Mouse (Mus musculus) hindbrain, postnatal 0 days (tissue): ENCODE results near the gene Megf6. TPM values are rescaled to one million over a fixed set of nuclear protein-coding genes. Genes with fewer than 3 reads are reported as not detected.

Source experiments
- ATAC-seq: fragments of 200-750 bp; cut with Nextera tagmentation; 2 replicates; pipeline ENCODE4 v1.8.0; 2017; ENCODE audit warnings: mild to moderate bottlenecking, moderate TSS enrichment, moderate library complexity
- DNase-seq: peaks from one replicate; pipeline ENCODE4 v3.0.0-alpha.2; 2015; ENCODE audit warnings: low spot score
- H3K27ac ChIP-seq: fragments of 300-500 bp; sonication (generic); 2 replicates; pipeline ENCODE4 v1.5.1; 2014; ENCODE audit warnings: mild to moderate bottlenecking
- H3K27me3 ChIP-seq: fragments of 300-500 bp; sonication (generic); 2 replicates; pipeline ENCODE4 v1.6.1; 2014; ENCODE audit warnings: low read length, mixed read lengths; ENCODE audit not compliant: insufficient read depth
- H3K36me3 ChIP-seq: fragments of 300-500 bp; sonication (generic); 2 replicates; pipeline ENCODE4 v1.6.1; 2014; ENCODE audit warnings: low read length, mixed read lengths; ENCODE audit not compliant: insufficient read depth
- H3K4me1 ChIP-seq: fragments of 300-500 bp; sonication (generic); 2 replicates; pipeline ENCODE4 v1.6.1; 2014; ENCODE audit warnings: antibody characterized with exemption, low read length, mixed read lengths; ENCODE audit not compliant: insufficient read depth
- H3K4me2 ChIP-seq: fragments of 300-500 bp; sonication (generic); 2 replicates; pipeline ENCODE4 v1.6.1; 2014; ENCODE audit warnings: low read depth, mild to moderate bottlenecking, low read length, moderate library complexity, mixed read lengths
- H3K4me3 ChIP-seq: fragments of 300-500 bp; sonication (generic); 2 replicates; pipeline ENCODE4 v1.5.1; 2014; ENCODE audit warnings: low read length
- H3K9ac ChIP-seq: fragments of 300-500 bp; sonication (generic); replicated peaks from 2 replicates; pipeline ENCODE4 v1.6.1; 2014; ENCODE audit warnings: mild to moderate bottlenecking, low read length, moderate library complexity, mixed read lengths
- H3K9me3 ChIP-seq: fragments of 300-500 bp; sonication (generic); 2 replicates; pipeline ENCODE4 v1.6.1; 2016; ENCODE audit warnings: low read length, mixed read lengths
- CTCF ChIP-seq: IDR thresholded peaks from 2 replicates; pipeline ENCODE4 v1.5.1; 2016; ENCODE audit warnings: antibody characterized with exemption, control low read depth, low read depth
- WGBS: fragments of 180-500 bp; shearing (Covaris S2); extraction: QIAGEN DNeasy Blood & Tissue Kit; methylation state at CpG from one replicate; pipeline ENCODE4 v1.1.7; 2014; 5-methylcytosine and 5-hydroxymethylcytosine counted together
- polyA plus RNA-seq: library from polyadenylated mRNA; unstranded; fragments of >200 nt; fragmentation: Nextera tagmentation; extraction: Ambion mirVana; gene quantifications from 2 replicates; pipeline ENCODE4 v1.2.1, GENCODE M21; 2015
- total RNA-seq: library from RNA; depleted of rRNA; stranded (reverse); fragments of >200 nt; gene quantifications from 2 replicates; pipeline ENCODE4 v1.2.3, GENCODE M21; 2014; rRNA removed

Gene Megf6
- total RNA-seq (40.5 and 54.8 TPM in 2 replicates), polyA plus RNA-seq (7.0 and 7.2 TPM in 2 replicates)

DNA sequence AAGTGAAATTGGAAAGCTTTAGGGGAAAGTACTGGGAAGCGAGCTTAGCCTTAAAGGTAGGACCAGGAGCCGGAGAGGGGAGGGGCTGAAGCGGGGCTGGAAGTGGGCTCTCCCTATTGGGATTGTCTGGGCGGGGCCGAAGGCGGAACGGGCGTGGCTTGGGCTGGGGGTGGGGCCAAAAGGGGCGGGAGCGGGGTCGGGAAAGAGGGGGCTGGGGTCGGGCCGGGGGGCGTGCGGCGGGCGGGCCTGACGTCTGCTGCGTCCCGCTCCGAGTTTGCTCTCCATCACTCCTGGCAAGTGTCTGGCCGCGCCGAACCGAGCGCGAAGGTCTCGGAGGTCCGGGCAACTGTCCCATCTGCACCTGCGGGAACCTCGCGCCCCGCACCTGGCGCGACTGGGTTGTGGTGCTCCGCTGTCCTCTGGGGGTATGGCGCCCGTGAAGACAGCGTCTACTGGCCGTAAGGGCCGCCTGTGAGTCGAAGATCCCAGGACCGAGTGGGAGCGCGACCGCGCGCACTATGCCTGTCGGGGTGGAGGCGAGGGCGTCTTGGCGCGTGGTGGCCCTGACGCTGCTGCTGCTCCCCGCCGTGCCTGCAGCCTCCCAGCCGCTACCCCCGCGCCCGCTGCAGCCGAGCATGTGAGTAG is at the start of gene Megf6:
Gene Megf6, plus strand, starts transcription at position 225 of the 645 bp plus-strand sequence.
- WGBS: 1% methylated on average over 51 of the region's 61 CpGs
- H3K36me3 ChIP-seq: no peaks in the 10 kb centered on the region
- no peak for TF ChIP-seq CTCF
- DNase-seq (peak; percentile 40), ATAC-seq (peak; percentile 42; the same call in 1 of the 2 replicates)
- H3K9ac ChIP-seq: 0 out of 2 replicates have a peak within 1 kb of the TSS, but pooled peaks have one; percentile 33
- peaks cover 5% of the 10 kb centered on the region; the same call in 1 of the 2 replicates for H3K4me1 ChIP-seq
- no peaks in the 10 kb centered on the region for H3K9me3 ChIP-seq
- peaks cover 22% of the 10 kb centered on the region; the same call in 1 of the 2 replicates for H3K27me3 ChIP-seq
- H3K27ac ChIP-seq: no peak within 1 kb of the TSS
- H3K4me3 ChIP-seq: peak within 1 kb of the TSS; percentile 48
- H3K4me2 ChIP-seq: peak within 1 kb of the TSS; percentile 85

DNA sequence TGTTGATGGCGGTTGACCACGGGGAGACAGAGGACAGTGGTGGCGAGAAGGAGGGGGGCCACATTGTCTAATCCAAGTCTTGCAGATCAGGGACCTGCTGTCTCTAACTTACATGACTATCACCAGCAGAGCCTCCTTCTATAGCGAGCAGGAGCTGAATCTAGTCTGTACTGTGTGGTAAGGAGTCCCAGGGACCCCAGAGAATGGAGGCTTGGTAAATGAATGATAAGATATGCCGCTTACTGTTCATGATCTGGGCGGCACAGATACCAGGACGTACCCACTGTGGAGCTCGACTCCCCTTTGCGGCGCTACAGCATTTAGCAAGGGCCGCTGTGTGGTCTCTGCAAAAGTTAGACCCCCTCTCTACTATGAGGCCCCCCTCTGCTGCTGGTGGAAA is 48.7 kb upstream of the Megf6 start:
- Histone ChIP-seq H3K27me3 (no peaks in the 10 kb centered on the region), H3K4me2 (no peak overlapping the region), H3K9me3 (no peaks in the 10 kb centered on the region), H3K4me1 (no peaks in the 10 kb centered on the region), H3K9ac (no peak overlapping the region), H3K4me3 (no peak overlapping the region), H3K36me3 (no peaks in the 10 kb centered on the region), H3K27ac (no peak overlapping the region)
- DNase-seq (no peak), ATAC-seq (no peak)
- no peak for TF ChIP-seq CTCF
- WGBS: 72% methylated on average over 11 of the region's 11 CpGs

DNA sequence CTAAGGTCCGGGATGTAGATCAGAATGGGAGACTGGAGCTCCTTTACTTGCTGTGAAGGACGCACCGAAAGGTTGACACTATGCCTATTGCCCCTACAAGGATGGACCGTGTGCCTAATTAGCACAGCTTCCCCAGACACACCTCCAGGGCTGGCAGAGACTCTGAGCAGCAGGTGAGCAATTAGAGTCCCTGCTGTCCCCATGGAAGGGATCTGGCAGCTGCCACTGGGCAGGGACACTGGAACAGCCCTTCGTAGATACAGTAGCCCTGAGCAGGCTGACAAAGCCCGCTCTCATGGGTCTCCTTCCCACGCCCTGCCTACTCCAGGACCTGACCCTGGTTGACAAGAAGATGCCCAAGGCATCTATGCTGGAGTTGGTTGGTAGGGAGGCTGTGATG is 48.2 kb upstream of the Megf6 start:
- no peak for TF ChIP-seq CTCF
- Histone ChIP-seq H3K4me3 (no peak overlapping the region), H3K4me1 (no peaks in the 10 kb centered on the region), H3K27me3 (no peaks in the 10 kb centered on the region), H3K36me3 (no peaks in the 10 kb centered on the region), H3K27ac (no peak overlapping the region), H3K9ac (no peak overlapping the region), H3K4me2 (no peak overlapping the region), H3K9me3 (no peaks in the 10 kb centered on the region)
- no peak for ATAC-seq
- 66% methylated on average over 7 of the region's 7 CpGs for WGBS
- no peak for DNase-seq

DNA sequence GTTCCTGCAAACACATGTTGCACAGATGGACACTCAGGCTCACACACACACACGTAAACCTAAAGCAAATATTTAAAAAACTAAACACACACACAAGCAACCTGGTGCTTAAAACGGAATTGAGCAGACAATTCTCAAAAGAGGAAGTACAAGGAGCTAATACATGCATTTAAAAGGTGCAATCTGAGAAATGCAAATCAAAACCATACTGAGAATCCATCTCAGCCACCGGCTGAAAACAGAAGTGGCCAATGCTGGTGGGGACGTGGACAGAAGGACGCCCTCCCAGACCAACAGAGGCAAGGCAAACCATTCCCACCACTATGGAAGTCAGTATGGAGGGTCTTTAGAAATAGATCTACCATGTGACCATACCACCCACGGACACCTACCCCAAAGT is 47.0 kb upstream of the Megf6 start:
- ATAC-seq: no peak
- Histone ChIP-seq H3K4me2 (no peak overlapping the region), H3K27me3 (no peaks in the 10 kb centered on the region), H3K9me3 (no peaks in the 10 kb centered on the region), H3K4me1 (no peaks in the 10 kb centered on the region), H3K9ac (no peak overlapping the region), H3K36me3 (no peaks in the 10 kb centered on the region), H3K27ac (no peak overlapping the region), H3K4me3 (no peak overlapping the region)
- TF ChIP-seq CTCF: no peak
- WGBS: 77% methylated on average over 6 of the region's 6 CpGs
- no peak for DNase-seq

DNA sequence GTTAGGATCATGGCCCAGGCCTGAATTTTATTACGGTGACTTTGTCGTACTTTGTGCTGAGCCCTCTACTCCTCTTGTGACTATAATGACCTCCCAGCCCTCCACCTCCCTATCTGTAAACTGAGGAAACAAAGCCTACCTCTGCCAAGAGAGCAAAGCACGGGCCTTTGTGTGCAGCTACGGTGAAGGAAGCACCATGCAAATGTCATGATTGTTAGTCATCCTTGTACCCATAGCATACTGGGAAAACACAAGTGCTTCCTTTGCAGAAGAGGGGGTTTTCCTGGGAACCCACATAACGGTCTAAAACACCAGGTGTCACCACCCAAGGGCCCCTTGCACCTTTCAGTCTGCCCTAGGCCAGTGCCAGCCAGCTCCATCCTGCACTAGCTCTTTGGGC is 45.3 kb upstream of the Megf6 start:
- H3K27me3 ChIP-seq: 0 out of 2 replicates have a peak, but pooled peaks cover 5% of the 10 kb centered on the region
- no peak overlapping the region for H3K27ac ChIP-seq
- TF ChIP-seq CTCF: no peak
- no peaks in the 10 kb centered on the region for H3K9me3 ChIP-seq
- no peaks in the 10 kb centered on the region for H3K4me1 ChIP-seq
- H3K4me2 ChIP-seq: no peak overlapping the region
- H3K9ac ChIP-seq: no peak overlapping the region
- H3K36me3 ChIP-seq: no peaks in the 10 kb centered on the region
- WGBS: 66% methylated on average over 5 of the region's 5 CpGs
- no peak overlapping the region for H3K4me3 ChIP-seq
- ATAC-seq (no peak), DNase-seq (no peak)

DNA sequence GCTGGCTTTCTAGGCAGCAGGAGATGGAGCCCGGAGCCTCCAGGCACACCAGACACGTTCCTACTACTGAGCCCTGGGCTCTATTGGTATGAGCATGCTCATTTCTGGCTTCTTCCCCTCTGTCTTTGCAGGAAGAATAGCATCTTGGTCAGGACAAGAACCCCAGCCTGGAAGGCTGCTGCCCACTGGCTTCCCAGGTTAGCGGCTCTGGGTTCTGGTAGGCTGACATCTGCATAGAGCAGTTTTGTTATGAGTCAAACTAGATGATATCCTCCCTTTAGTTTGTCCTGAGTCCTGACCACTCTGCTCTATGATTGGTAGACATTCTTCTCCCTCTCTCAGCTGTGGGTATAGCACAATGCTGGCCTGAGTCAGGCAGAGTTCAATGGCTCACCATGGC is 43.3 kb upstream of the Megf6 start:
- no peak for ATAC-seq
- H3K4me1 ChIP-seq: no peaks in the 10 kb centered on the region
- DNase-seq: no peak
- no peak overlapping the region for H3K27ac ChIP-seq
- TF ChIP-seq CTCF: no peak
- H3K9ac ChIP-seq: no peak overlapping the region
- H3K27me3 ChIP-seq: 0 out of 2 replicates have a peak, but pooled peaks cover 5% of the 10 kb centered on the region
- H3K4me2 ChIP-seq: no peak overlapping the region
- H3K36me3 ChIP-seq: no peaks in the 10 kb centered on the region
- 76% methylated on average over 3 of the region's 3 CpGs for WGBS
- no peak overlapping the region for H3K4me3 ChIP-seq
- H3K9me3 ChIP-seq: no peaks in the 10 kb centered on the region

DNA sequence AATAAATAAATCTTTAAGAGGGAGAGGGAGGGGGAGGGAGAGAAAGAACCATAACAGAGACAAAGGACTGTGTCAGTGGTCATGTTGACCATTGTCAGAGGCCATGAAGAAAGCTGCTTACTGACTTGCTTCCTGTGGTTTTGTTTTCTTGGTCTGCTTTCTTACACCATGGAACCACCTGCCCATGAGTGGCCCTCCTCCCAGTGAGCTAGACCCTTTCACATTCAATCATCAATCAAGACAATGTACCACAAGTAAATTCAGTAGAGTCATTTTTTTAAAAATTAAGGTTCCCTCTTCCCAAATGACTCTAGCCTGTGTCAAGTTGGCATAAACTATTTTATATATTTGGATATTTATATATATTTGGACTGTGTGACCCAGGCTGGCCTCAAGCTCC is 40.6 kb upstream of the Megf6 start:
- Histone ChIP-seq H3K4me2 (no peak overlapping the region), H3K9ac (no peak overlapping the region), H3K27me3 (0 out of 2 replicates have a peak, but pooled peaks cover 5% of the 10 kb centered on the region), H3K9me3 (no peaks in the 10 kb centered on the region), H3K36me3 (no peaks in the 10 kb centered on the region), H3K4me1 (no peaks in the 10 kb centered on the region), H3K27ac (no peak overlapping the region), H3K4me3 (no peak overlapping the region)
- DNase-seq (no peak), ATAC-seq (no peak)
- TF ChIP-seq CTCF: no peak
